Mouse (Mus musculus) fat pad, adult 2 months (tissue): ENCODE data around the gene Ghrhr.

ENCODE experiments used
- DNase-seq: peaks from one replicate; pipeline ENCODE4 v3.0.0-alpha.2; 2011; ENCODE audit warnings: low read depth, low spot score; ENCODE audit errors: extremely low read depth

Ghrhr gene

GRCm38 (mm10) chr6:55437919-55438318 lies 61.8 kb downstream of the Ghrhr start:
- no peak for DNase-seq
